Comparison of ENCODE assay signal across 12 mouse cellular contexts in genomic region chr17:58918539-58918938, GRCm38 (mm10).
"Had no signal": no experiment of that assay in that cellular context is flagged by ENCODE, and none has a peak within 500 bp of the region (broad histone marks: within the 10 kb centered on the region; RNA-seq: fewer than 3 reads in every experiment).

No protein-coding gene starts in this region.

- H3K4me3 ChIP-seq: layer of hippocampus, adult 2 months; limb, embryonic 10.5 days; limb, embryonic 13.5 days; liver, embryonic 12.5 days; liver, embryonic 15.5 days; lung, embryonic 15.5 days; myocyte had no signal

- H3K27me3 ChIP-seq: limb, embryonic 13.5 days; liver, embryonic 12.5 days; liver, embryonic 15.5 days; lung, embryonic 15.5 days had no signal

- H3K27ac ChIP-seq: layer of hippocampus, adult 2 months; limb, embryonic 13.5 days; liver, embryonic 12.5 days; liver, embryonic 15.5 days; lung, embryonic 15.5 days; stomach, postnatal 0 days had no signal

- H3K4me2 ChIP-seq: lung, embryonic 15.5 days had no signal

- DNase-seq: lung, adult 18-20 months; thymus, adult 2 months; thymus, postnatal 14 days had no signal

- H3K9me3 ChIP-seq: limb, embryonic 10.5 days; limb, embryonic 13.5 days; liver, embryonic 12.5 days; liver, embryonic 15.5 days; lung, embryonic 15.5 days; megakaryocyte, embryonic 14.5 days had no signal

- H3K4me1 ChIP-seq: limb, embryonic 13.5 days; lung, embryonic 15.5 days had no signal

- H3K36me3 ChIP-seq: limb, embryonic 10.5 days; limb, embryonic 13.5 days; liver, embryonic 12.5 days; liver, embryonic 15.5 days; lung, embryonic 15.5 days had no signal

- H3K9ac ChIP-seq: limb, embryonic 13.5 days; liver, embryonic 12.5 days; liver, embryonic 15.5 days; lung, embryonic 15.5 days had no signal
